Mouse (Mus musculus) bone marrow, adult 2 months (tissue): ENCODE measurements at regions not wholly inside any gene's neighbourhood (a gene's known extent, or its start where the extent isn't known, plus 50 kb on each side); places are given as distances from the start of the nearest gene placed in this dataset.

Experiments used
- CTCF ChIP-seq: fragments of 200-500 bp; IDR thresholded peaks from 2 replicates; pipeline ENCODE4 v1.5.1; 2011; ENCODE audit warnings: low read length, control low read depth; ENCODE audit not compliant: control insufficient read depth, insufficient read depth
- POLR2A ChIP-seq: fragments of 200-500 bp; IDR thresholded peaks from 2 replicates; pipeline ENCODE4 v1.6.1; 2011; ENCODE audit warnings: low read depth, mild to moderate bottlenecking, control low read depth, low read length, borderline replicate concordance; ENCODE audit not compliant: control insufficient read depth

DNA sequence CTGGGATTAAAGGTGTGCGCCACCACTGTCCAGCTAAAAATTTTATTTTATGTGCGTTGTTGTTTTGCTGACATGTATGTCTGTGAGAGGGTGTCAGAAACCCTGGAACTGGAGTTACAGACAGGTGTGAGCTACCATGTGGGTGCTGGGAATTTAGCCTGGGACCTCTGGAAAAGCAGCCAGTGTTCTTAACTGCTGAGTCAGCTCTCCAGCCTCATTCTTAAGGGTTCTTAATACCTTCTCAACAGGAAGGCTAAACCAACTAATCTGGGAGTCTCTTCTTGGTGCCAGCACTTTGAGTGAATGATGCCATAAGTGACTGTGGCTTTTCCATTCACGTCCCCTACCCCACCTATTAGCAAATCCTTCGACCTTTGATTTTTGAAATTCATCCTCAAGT is 104.6 kb upstream of the Teddm2 start:
- TF ChIP-seq CTCF (no peak), POLR2A (no peak)
